Mouse (Mus musculus) heart, adult 11 months (tissue): ENCODE data around the gene Cltc.
A peak's percentile ranks its signal among the peaks of the same experiment; 100 is the strongest.
"Not testable (repeated sequence)": the region's sequence is repeated elsewhere in the genome, so short reads cannot be mapped to it uniquely, and the experiment has no call there.

Experiments
- DNase-seq: peaks from one replicate; pipeline ENCODE4 v3.0.0; 2022

Cltc gene

DNA sequence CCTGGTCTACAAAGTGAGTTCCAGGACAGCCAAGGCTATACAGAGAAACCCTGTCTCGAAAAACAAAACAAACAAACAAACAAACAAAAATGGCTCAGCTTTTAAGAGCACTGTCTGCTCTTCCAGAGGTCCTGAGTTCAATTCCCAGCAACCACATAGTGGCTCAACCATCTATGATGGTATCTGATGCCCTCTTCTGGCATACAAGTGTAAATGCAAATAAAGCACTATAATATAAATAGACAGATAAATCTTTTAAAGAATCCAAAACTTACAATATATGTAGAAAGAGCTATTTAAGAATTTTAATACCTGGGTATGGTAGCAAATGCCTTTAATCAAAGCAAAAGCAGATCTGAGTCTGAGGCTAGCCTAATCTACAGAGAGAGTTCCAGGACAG, 19.1 kb downstream of the Cltc start:
- DNase-seq: not testable (repeated sequence)

- DNase-seq: peak; percentile 89
Observed at GRCm38 (mm10) chr11:86737301-86738000, 19.9 kb downstream of the Cltc start.

DNA sequence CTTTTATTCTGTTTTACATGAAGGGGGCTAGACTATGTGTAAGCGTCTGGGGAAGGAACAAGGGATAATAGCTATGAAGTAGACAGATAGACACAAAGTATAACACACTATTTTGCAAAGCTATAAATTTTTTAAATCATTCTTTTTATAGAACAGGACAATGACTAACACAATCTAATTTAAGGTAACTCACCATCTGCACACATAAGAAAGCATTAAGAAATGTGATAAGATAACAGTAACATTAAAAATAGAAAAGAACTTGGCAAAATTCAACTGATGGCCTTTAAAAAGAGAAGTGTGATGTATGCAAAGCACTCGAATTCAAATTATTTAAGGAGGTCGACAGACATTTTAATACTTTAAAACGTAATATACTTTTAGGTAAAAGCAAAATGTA, 22.4 kb downstream of the Cltc start:
- DNase-seq: no peak

GRCm38 (mm10) chr11:86734241-86734939, 23.0 kb downstream of the Cltc start:
- no peak for DNase-seq

GRCm38 (mm10) chr11:86731443-86731842, 25.9 kb downstream of the Cltc start:
- peak; percentile 96 for DNase-seq

GRCm38 (mm10) chr11:86725607-86726006, 31.8 kb downstream of the Cltc start:
- no peak for DNase-seq

DNA sequence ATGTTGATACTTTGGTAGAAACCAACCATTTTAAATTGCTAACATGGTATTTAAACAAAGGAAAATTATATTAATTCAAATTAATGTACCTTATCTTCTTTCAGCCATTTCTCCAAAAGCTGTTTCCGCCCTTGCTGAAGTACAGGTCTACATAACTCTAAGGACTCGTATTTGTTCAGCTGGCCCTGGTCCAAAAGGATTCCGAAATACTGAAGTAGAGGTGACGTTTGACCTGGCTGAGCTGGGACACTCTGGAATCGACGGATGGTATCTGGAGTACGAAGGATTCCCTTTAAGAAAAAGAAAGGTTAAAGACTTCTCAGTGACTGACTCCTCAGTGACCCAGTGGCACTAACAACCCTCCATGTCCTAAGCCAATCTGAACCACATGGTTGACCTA, 32.4 kb downstream of the Cltc start:
- DNase-seq: peak; percentile 83

GRCm38 (mm10) chr11:86724004-86724403, 33.4 kb downstream of the Cltc start:
- no peak for DNase-seq

- peak; percentile 91 for DNase-seq
Observed at GRCm38 (mm10) chr11:86719390-86719789, 38.0 kb downstream of the Cltc start.

DNA sequence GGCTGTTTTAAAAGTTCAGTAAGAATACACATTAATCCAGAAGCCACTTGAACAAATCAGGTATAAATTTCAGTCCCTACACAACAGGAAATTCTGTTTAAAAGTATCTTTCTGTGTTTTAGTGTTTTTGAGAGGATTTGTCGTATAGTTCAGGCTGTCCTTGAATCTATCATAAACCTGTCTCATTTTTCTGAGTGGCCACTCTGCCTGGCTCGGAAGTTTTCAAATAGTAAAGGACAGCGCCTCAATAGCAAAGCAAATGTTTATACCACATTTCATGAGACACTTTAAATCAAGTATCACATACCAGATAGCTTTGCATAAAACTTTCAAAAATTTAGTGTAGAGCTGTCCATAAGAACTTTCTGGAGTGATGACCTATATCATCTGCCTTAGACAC, 39.0 kb downstream of the Cltc start:
- peak; percentile 19 for DNase-seq

DNA sequence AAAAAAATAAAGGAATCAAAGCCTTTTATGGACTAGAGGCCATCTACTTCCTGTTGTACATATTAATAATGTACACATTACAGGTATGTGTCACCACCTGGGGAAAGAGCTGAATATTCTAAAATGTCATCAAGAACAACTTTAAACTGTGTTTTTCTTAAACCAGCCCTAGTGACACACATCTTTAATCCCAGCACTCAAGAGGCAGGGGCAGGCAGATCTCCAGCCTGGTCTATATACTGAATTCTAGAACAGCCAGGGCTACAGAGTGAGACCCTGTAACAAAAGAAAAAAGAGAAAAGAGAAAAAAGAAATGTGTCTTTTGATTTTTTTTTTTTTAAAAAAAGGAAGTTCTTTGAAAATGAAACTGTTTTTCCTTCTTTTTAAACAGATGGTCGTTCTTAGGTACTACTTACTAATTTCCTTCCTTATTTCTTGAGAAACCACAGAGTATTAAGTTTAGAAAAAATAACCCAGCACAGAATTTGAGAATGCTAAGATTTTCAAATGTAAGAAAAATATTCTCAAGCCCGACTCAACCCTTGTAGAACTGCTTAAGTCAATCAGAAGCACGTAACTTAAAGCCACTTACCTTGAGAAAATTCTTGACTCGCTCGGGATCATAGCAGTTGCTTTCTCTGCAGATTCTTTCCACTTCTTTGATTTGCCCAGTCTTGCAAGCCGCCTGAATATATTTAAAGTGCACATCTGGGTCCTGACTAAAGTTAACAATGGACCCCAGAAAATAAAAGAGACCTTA, 39.9 kb downstream of the Cltc start:
- peak; percentile 74 for DNase-seq

- DNase-seq: peak; percentile 82
Observed at GRCm38 (mm10) chr11:86714606-86715005, 42.8 kb downstream of the Cltc start.

GRCm38 (mm10) chr11:86701151-86701550, 56.2 kb downstream of the Cltc start:
- peak; percentile 19 for DNase-seq

DNA sequence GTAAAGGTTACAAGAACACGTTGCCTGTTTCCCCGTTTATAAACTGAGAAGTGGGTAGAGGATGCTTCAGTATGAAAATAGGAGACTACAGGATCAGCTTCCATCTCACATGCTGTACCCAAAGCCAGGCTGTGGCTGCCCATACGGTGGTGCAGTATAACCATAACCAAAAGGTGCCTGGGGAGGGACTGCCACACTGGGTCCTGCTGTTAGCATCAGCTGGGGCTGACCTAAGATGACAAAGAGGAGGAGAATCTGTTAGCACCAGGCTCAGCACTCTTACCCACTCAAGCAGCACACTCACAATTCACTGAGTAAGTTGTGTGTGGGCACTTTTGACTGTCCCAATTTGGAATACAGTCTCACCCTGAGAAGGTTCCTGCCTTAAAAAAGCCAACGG, 61.9 kb downstream of the Cltc start:
- peak; percentile 61 for DNase-seq

DNA sequence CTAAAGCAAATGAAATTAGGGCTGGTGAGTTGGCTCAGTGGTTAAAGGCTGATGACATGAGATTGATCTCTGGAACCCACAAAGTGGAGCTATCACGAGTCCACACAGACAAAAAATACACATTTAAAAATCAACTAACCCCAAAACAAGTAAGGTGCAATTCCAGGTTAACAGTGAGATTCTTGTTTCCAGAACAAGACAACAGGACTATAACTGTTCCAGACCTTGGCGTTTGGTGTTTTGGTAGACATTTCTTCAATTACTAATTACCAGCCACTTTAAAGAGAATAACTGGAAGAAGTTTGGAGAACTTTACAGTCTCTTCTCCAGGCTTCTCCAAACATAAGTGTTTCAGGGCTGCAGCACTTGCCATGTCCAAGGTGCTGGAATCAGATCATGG, 64.8 kb downstream of the Cltc start:
- peak; percentile 61 for DNase-seq

DNA sequence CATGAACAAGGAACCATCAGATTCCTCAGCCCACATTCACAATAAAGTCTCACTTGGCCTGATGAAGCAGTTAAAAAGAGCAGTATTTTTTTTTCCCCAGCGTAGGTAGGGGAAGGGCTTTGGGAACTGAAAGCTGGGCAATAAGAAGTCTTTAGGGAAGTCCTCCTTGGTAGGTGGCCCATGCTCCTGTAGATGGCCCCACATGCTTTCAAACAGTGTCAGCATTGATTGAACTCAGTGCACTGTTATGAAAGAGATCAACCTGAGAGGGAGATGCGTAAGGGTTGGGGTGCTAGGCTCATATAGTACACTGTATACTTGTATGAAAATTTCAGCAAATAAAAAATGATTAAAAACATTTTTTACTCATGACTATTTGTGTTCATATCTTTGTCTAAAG, 65.4 kb downstream of the Cltc start:
- DNase-seq: peak; percentile 70

- peak; percentile 45 for DNase-seq
Observed at GRCm38 (mm10) chr11:86691482-86691881, 65.9 kb downstream of the Cltc start.

- DNase-seq: peak; percentile 51
Observed at GRCm38 (mm10) chr11:86690383-86690782, 67.0 kb downstream of the Cltc start.

GRCm38 (mm10) chr11:86685366-86685765, 72.0 kb downstream of the Cltc start:
- peak; percentile 63 for DNase-seq

DNA sequence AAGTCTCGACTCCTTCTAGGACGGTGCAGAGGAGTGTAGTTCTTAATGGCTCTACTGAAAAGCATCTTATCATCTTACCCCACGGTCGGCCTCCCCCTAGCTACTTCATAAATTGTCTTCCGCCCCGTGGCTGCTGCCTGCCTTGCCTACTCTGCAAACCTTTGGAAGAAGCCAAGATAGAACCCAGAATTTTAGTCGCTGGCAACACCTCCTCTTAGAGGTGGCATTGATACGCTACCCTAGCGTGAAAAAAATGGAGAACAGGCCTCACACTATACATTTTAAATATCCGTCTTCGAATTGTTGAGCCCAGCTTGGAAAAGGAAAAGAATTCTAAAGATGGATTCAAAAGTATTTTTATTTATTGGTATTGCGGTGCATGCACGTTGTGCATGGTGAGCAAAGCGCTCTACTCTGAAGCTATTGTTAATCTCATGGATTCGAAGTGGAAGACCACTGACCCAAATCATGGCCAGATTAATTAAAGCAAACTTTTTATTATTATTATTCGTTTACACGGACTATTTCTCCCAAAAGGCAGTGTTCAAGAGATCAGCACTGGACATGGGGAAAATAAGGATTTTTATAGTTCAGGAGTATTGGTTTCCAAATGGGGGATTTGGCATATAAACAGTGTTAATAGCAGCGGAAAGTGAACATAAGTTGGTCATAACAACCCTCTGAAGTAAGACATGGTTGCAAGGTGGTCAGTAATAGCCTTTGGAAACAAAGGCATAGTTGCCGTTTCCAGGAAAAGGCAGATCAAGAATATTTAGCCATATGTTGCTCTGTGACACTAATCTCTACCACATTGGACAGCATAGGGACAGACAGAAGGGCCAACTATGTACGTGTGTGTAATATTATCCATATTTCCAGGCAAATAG, 73.0 kb downstream of the Cltc start:
- DNase-seq: peak; percentile 10

DNA sequence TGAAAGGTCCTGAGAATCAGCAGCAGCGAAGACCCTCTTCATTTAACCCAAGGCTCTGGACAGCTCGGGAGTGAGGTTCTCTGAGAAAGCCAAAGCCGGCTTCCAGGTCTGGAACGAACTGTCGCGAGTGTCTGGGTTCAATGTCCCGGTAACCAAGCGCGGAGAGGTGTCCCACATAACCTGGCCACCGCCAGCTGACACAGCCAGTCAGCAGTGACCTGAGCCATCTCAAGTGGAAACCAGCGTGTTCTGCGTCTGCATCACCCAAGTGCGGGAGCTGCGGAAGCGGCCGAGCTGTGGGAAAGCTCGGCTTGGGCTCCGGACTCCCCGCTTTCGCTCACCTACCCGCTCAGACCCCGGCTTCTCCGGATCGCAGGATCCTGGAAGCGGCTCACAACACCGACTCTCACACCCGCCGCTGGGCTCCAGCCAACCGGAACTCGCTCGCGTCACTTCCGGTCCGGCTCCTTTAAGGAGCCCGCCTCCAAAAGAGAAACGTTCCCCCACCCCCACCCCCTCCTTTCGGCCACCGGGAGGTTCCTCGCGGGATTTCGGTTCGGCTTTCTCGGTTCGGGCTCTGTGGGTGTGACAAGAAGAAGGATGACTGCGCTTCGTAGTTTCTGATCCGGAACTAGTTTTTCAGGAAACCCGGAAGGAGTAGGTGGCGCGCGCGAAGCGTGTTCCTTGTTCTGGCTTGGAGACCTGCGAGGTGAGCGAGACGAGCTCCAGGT, 73.8 kb downstream of the Cltc start, which contains the start of the genes Vmp1 and Ptrh2:
TSS of gene Vmp1 (minus strand) at position 442 of the 731 bp plus-strand sequence.
TSS of gene Ptrh2 (plus strand) at position 591 of the 731 bp plus-strand sequence.
- peak; percentile 99 for DNase-seq

- DNase-seq: no peak
Observed at GRCm38 (mm10) chr11:86682861-86683260, 74.5 kb downstream of the Cltc start.
